Mouse (Mus musculus) hindbrain, embryonic 11.5 days (tissue): ENCODE data around the gene B3gnt6. TPM values are rescaled to one million over a fixed set of nuclear protein-coding genes. Genes with fewer than 3 reads are reported as not detected.

Source experiments
- ATAC-seq: fragments of 200-750 bp; cut with Nextera tagmentation; 2 replicates; pipeline ENCODE4 v1.8.0; 2017; ENCODE audit warnings: mild to moderate bottlenecking, moderate TSS enrichment, moderate library complexity; ENCODE audit not compliant: low FRiP score
- DNase-seq: peaks from one replicate; pipeline ENCODE4 v3.0.0-alpha.2; 2015; ENCODE audit warnings: low spot score
- H3K27ac ChIP-seq: fragments of 300-500 bp; sonication (generic); 2 replicates; pipeline ENCODE4 v1.5.1; 2014; ENCODE audit warnings: mild to moderate bottlenecking, low read depth, low read length
- H3K27me3 ChIP-seq: fragments of 300-500 bp; sonication (generic); 2 replicates; pipeline ENCODE4 v1.6.1; 2014; ENCODE audit warnings: mild to moderate bottlenecking, low read length, moderate library complexity, mixed read lengths; ENCODE audit not compliant: control insufficient read depth, insufficient read depth
- H3K36me3 ChIP-seq: fragments of 300-500 bp; sonication (generic); 2 replicates; pipeline ENCODE4 v1.6.1; 2014; ENCODE audit warnings: mild to moderate bottlenecking, low read length, moderate library complexity, mixed read lengths; ENCODE audit not compliant: control insufficient read depth, insufficient read depth
- H3K4me1 ChIP-seq: fragments of 300-500 bp; sonication (generic); replicated peaks from 2 replicates; pipeline ENCODE4 v1.6.1; 2014; ENCODE audit warnings: low read length, mixed read lengths; ENCODE audit not compliant: control insufficient read depth, insufficient read depth
- H3K4me2 ChIP-seq: fragments of 300-500 bp; sonication (generic); replicated peaks from 2 replicates; pipeline ENCODE4 v1.6.1; 2014; ENCODE audit warnings: mild to moderate bottlenecking, low read depth, low read length
- H3K4me3 ChIP-seq: fragments of 300-500 bp; sonication (generic); 2 replicates; pipeline ENCODE4 v1.5.1; 2014; ENCODE audit warnings: low read depth, low read length
- H3K9ac ChIP-seq: fragments of 300-500 bp; sonication (generic); 2 replicates; pipeline ENCODE4 v1.6.1; 2014; ENCODE audit warnings: low read depth, low read length
- H3K9me3 ChIP-seq: fragments of 300-500 bp; sonication (generic); 2 replicates; pipeline ENCODE4 v1.6.1; 2016; ENCODE audit warnings: low read length; ENCODE audit not compliant: control insufficient read depth
- WGBS: fragments of 180-500 bp; shearing (Covaris S2); extraction: QIAGEN DNeasy Blood & Tissue Kit; methylation state at CpG from one replicate; pipeline ENCODE4 v1.1.7; 2014; 5-methylcytosine and 5-hydroxymethylcytosine counted together
- polyA plus RNA-seq: library from polyadenylated mRNA; unstranded; fragments of >200 nt; fragmentation: Nextera tagmentation; extraction: Ambion mirVana; gene quantifications from 2 replicates; pipeline ENCODE4 v1.2.1, GENCODE M21; 2014

The B3gnt6 gene
- polyA plus RNA-seq, 1 experiment from 2014 or later: 0.20 TPM

GRCm38 (mm10) chr7:98158481-98158880 lies 40.8 kb downstream of the B3gnt6 start:
- Histone ChIP-seq H3K4me2 (no peak overlapping the region), H3K27me3 (no peaks in the 10 kb centered on the region), H3K4me1 (no peaks in the 10 kb centered on the region), H3K9me3 (no peaks in the 10 kb centered on the region), H3K27ac (no peak overlapping the region), H3K4me3 (no peak overlapping the region), H3K9ac (no peak overlapping the region), H3K36me3 (no peaks in the 10 kb centered on the region)
- DNase-seq (no peak), ATAC-seq (no peak)
- 56% methylated on average over 8 of the region's 8 CpGs for WGBS

GRCm38 (mm10) chr7:98157636-98158332 lies 41.5 kb downstream of the B3gnt6 start:
- Histone ChIP-seq H3K4me1 (no peaks in the 10 kb centered on the region), H3K27me3 (no peaks in the 10 kb centered on the region), H3K4me2 (no peak overlapping the region), H3K36me3 (no peaks in the 10 kb centered on the region), H3K4me3 (no peak overlapping the region), H3K9me3 (no peaks in the 10 kb centered on the region), H3K27ac (no peak overlapping the region), H3K9ac (no peak overlapping the region)
- DNase-seq: no peak
- no peak for ATAC-seq
- 58% methylated on average over 5 of the region's 5 CpGs for WGBS

GRCm38 (mm10) chr7:98156280-98156665 lies 43.0 kb downstream of the B3gnt6 start:
- Histone ChIP-seq H3K4me3 (no peak overlapping the region), H3K27ac (no peak overlapping the region), H3K4me1 (no peaks in the 10 kb centered on the region), H3K36me3 (no peaks in the 10 kb centered on the region), H3K27me3 (no peaks in the 10 kb centered on the region), H3K9me3 (no peaks in the 10 kb centered on the region), H3K4me2 (no peak overlapping the region), H3K9ac (no peak overlapping the region)
- no peak for DNase-seq
- no peak for ATAC-seq
- WGBS: 65% methylated on average over 2 of the region's 3 CpGs

GRCm38 (mm10) chr7:98155546-98156279 lies 43.6 kb downstream of the B3gnt6 start:
- Histone ChIP-seq H3K9ac (no peak overlapping the region), H3K4me2 (no peak overlapping the region), H3K4me3 (no peak overlapping the region), H3K27ac (no peak overlapping the region), H3K9me3 (no peaks in the 10 kb centered on the region), H3K36me3 (no peaks in the 10 kb centered on the region), H3K4me1 (no peaks in the 10 kb centered on the region), H3K27me3 (no peaks in the 10 kb centered on the region)
- DNase-seq (peak; percentile 70), ATAC-seq (peak; percentile 36; the same call in 1 of the 2 replicates)
- WGBS: 36% methylated on average over 7 of the region's 8 CpGs

GRCm38 (mm10) chr7:98153892-98154291 lies 45.4 kb downstream of the B3gnt6 start:
- DNase-seq: no peak
- no peaks in the 10 kb centered on the region for H3K27me3 ChIP-seq
- no peaks in the 10 kb centered on the region; the same call in 1 of the 2 replicates for H3K4me1 ChIP-seq
- no peak for ATAC-seq
- 72% methylated on average over 5 of the region's 5 CpGs for WGBS
- no peak overlapping the region for H3K9ac ChIP-seq
- no peaks in the 10 kb centered on the region for H3K36me3 ChIP-seq
- no peak overlapping the region for H3K4me3 ChIP-seq
- no peak overlapping the region for H3K4me2 ChIP-seq
- no peaks in the 10 kb centered on the region for H3K9me3 ChIP-seq
- no peak overlapping the region for H3K27ac ChIP-seq

GRCm38 (mm10) chr7:98153345-98153744 lies 45.9 kb downstream of the B3gnt6 start:
- no peaks in the 10 kb centered on the region for H3K27me3 ChIP-seq
- H3K9me3 ChIP-seq: no peaks in the 10 kb centered on the region
- H3K27ac ChIP-seq: no peak overlapping the region
- DNase-seq (no peak), ATAC-seq (no peak)
- H3K4me1 ChIP-seq: no peaks in the 10 kb centered on the region; the same call in 1 of the 2 replicates
- H3K9ac ChIP-seq: no peak overlapping the region
- WGBS: 38% methylated on average over 3 of the region's 3 CpGs
- H3K4me3 ChIP-seq: no peak overlapping the region
- H3K4me2 ChIP-seq: no peak overlapping the region
- H3K36me3 ChIP-seq: no peaks in the 10 kb centered on the region

- Histone ChIP-seq H3K9ac (no peak overlapping the region), H3K4me1 (no peaks in the 10 kb centered on the region; the same call in 1 of the 2 replicates), H3K4me2 (no peak overlapping the region), H3K27ac (no peak overlapping the region), H3K9me3 (no peaks in the 10 kb centered on the region), H3K4me3 (no peak overlapping the region), H3K36me3 (no peaks in the 10 kb centered on the region), H3K27me3 (no peaks in the 10 kb centered on the region)
- ATAC-seq (no peak), DNase-seq (no peak)
- WGBS: 60% methylated on average over 8 of the region's 8 CpGs
These were observed 46.9 kb downstream of the B3gnt6 start for GRCm38 (mm10) chr7:98152400-98152799.

GRCm38 (mm10) chr7:98150525-98150924 lies 48.8 kb downstream of the B3gnt6 start:
- ATAC-seq (no peak), DNase-seq (no peak)
- Histone ChIP-seq H3K9ac (no peak overlapping the region), H3K4me2 (no peak overlapping the region), H3K9me3 (no peaks in the 10 kb centered on the region), H3K4me1 (no peaks in the 10 kb centered on the region; the same call in 1 of the 2 replicates), H3K27me3 (no peaks in the 10 kb centered on the region), H3K27ac (no peak overlapping the region), H3K36me3 (no peaks in the 10 kb centered on the region), H3K4me3 (no peak overlapping the region)
- WGBS: 40% methylated on average over 5 of the region's 5 CpGs

GRCm38 (mm10) chr7:98149802-98150201 lies 49.5 kb downstream of the B3gnt6 start:
- H3K36me3 ChIP-seq: no peaks in the 10 kb centered on the region
- H3K4me2 ChIP-seq: no peak overlapping the region
- DNase-seq (no peak), ATAC-seq (0 out of 2 replicates have a peak, but pooled peaks have one; percentile 13)
- no peak overlapping the region for H3K4me3 ChIP-seq
- WGBS: 25% methylated on average over 3 of the region's 3 CpGs
- no peaks in the 10 kb centered on the region for H3K27me3 ChIP-seq
- no peaks in the 10 kb centered on the region for H3K9me3 ChIP-seq
- H3K27ac ChIP-seq: no peak overlapping the region
- no peaks in the 10 kb centered on the region; the same call in 1 of the 2 replicates for H3K4me1 ChIP-seq
- no peak overlapping the region for H3K9ac ChIP-seq
